Mouse (Mus musculus) small intestine, adult 2 months (tissue): ENCODE measurements at regions not wholly inside any gene's neighbourhood (a gene's known extent, or its start where the extent isn't known, plus 50 kb on each side); places are given as distances from the start of the nearest gene placed in this dataset.

Source experiments
- H3K27ac ChIP-seq: fragments of 200-500 bp; 2 replicates; pipeline ENCODE4 v1.5.1; 2012; ENCODE audit warnings: low read depth, low read length, control low read depth, inconsistent platforms; ENCODE audit not compliant: insufficient read depth
- H3K27me3 ChIP-seq: fragments of 200-500 bp; 2 replicates; pipeline ENCODE4 v1.6.1; 2012; ENCODE audit warnings: mild to moderate bottlenecking, moderate library complexity, low read length, inconsistent platforms; ENCODE audit not compliant: control insufficient read depth, insufficient read depth
- H3K36me3 ChIP-seq: fragments of 200-500 bp; 2 replicates; pipeline ENCODE4 v1.6.1; 2012; ENCODE audit warnings: mild to moderate bottlenecking, low read length, control low read depth, inconsistent platforms; ENCODE audit not compliant: control insufficient read depth, insufficient read depth
- H3K4me1 ChIP-seq: fragments of 200-500 bp; 2 replicates; pipeline ENCODE4 v1.6.1; 2012; ENCODE audit warnings: low read length, inconsistent platforms, mixed read lengths; ENCODE audit not compliant: control insufficient read depth, insufficient read depth, insufficient read length
- H3K4me3 ChIP-seq: fragments of 200-500 bp; 2 replicates; pipeline ENCODE4 v1.5.1; 2012; ENCODE audit warnings: low read depth, mild to moderate bottlenecking, control low read depth, inconsistent platforms, low read length, moderate library complexity
- CTCF ChIP-seq: fragments of 200-500 bp; IDR thresholded peaks from 2 replicates; pipeline ENCODE4 v1.5.1; 2012; ENCODE audit warnings: low read depth, mild to moderate bottlenecking, control low read depth, inconsistent platforms, low read length, moderate library complexity, mixed read lengths; ENCODE audit not compliant: insufficient replicate concordance, insufficient read length; ENCODE audit errors: extremely low read depth
- POLR2A ChIP-seq: fragments of 200-500 bp; IDR thresholded peaks from 2 replicates; pipeline ENCODE4 v1.6.1; 2012; ENCODE audit warnings: low read depth, mild to moderate bottlenecking, control low read depth, inconsistent platforms, low read length, moderate library complexity
- WGBS: fragments of 180-500 bp; shearing (Covaris S2); methylation state at CpG from one replicate; pipeline ENCODE4 v1.1.7; 2018; 5-methylcytosine and 5-hydroxymethylcytosine counted together

DNA sequence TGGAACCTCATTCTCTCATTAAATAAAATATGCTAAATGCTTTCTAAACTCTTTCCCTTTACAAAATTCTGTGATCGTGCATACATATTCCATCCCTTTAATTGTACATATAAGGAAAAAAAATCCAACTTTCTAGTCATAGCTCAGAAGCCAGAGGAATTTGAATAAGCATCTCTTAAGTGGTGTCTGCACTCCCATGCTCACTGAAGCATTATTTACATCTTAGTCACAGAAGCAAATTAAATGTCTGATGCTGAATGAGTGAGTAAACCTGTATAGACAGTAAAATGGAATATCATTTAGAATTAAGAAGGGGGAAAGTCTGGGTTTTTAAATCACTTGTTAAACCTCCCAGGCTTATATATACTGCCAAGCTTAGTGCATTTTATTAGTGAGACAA lies 113.5 kb upstream of the Inhba start:
- H3K27me3 ChIP-seq, result no peaks in the 10 kb centered on the region
- H3K4me1 ChIP-seq, result no peaks in the 10 kb centered on the region
- 77% methylated on average over 1 of the region's 1 CpGs for WGBS
- TF ChIP-seq POLR2A, result no peak
- TF ChIP-seq CTCF, result no peak
- no peak overlapping the region for H3K27ac ChIP-seq
- H3K36me3 ChIP-seq, result no peaks in the 10 kb centered on the region
- no peak overlapping the region for H3K4me3 ChIP-seq

DNA sequence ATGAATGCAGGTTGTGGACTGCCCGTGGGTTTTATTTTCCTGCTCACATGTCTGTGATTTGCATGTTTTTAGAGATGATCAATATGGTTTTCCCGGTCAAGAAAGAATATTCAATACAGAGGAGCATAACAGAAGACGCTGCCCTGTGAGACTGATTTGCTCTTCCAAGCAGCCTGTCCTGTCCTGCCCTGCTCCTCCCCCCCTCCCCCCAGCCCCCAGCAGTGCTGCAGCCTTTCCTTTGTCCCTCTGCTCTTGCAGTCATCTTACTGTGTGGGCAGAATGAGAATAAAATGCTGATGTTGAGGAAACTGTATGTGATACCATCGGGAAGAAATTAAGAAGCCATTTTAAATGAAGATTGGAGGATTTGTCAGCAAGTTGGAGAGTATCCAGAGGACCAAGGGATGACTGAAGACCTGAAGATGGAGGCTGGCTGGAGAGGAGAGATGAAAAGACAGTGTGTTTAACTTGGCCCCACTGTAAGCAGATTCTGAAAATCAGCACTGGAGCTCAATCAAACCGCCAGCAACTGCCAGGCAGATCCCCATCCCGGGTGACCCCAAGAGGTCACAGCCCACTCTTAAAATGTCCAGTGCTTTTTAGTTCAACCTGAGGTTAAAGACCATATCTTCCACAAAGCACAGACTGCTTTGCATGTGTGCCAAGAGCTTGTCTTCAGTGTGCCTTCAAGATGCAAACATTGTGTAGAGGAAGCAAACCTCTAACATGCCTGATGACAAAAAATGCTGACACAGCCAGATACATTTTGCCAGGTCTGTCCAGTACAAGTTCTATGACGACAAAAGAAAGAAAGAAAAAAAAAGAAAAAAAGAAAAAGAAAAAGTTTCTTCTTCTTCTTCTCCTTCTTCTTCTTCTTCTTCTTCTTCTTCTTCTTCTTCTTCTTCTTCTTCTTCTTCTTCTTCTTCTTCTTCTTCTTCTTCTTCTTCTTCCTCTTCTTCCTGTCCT lies 109.7 kb upstream of the Inhba start:
- WGBS, result 59% methylated on average over 7 of the region's 7 CpGs
- Histone ChIP-seq H3K27ac (no peak overlapping the region), H3K36me3 (no peaks in the 10 kb centered on the region), H3K27me3 (no peaks in the 10 kb centered on the region), H3K4me1 (no peaks in the 10 kb centered on the region), H3K4me3 (no peak overlapping the region)
- TF ChIP-seq POLR2A (no peak), CTCF (no peak)

DNA sequence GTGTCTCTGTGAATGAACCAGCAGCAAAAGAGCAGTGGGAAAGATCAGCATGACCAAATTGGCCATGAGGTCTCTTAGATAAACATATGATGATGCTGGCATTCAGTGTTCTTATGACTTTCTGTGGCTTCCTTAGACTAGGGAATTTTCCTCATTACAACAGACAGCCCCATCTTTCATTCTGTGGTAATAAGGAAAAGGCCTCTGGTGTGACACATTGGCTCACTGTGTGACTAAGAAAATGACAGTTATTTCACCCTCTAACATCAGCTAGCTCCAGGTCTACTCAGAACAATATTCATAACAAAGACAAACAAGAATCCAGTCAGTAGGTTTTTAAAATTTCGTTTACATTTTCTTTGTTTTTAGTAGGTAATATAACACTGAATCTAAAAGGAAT lies 103.8 kb upstream of the Inhba start:
- H3K4me3 ChIP-seq, result no peak overlapping the region
- TF ChIP-seq POLR2A (no peak), CTCF (no peak)
- H3K27me3 ChIP-seq, result no peaks in the 10 kb centered on the region
- no peaks in the 10 kb centered on the region for H3K36me3 ChIP-seq
- no peaks in the 10 kb centered on the region for H3K4me1 ChIP-seq
- WGBS, result 40% methylated on average over 1 of the region's 1 CpGs
- H3K27ac ChIP-seq, result no peak overlapping the region

DNA sequence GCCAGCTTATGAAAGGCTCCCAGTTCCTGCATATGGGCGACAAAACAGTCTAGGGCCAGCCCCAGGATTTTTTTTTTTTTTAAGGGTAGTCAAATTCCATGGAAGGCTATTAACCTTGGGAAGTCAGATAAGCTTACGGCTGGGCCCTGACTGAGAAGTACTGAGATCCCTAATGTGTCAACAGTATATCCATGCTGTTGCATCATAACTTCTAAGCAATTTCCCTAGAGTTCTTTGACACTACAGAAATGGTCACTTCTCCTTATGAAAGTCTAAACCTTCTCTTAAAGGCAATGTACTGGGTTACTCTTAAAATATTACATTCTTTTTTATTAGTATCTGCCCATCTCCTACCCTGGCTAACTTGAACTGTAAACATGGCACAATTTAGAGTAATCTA lies 101.1 kb upstream of the Inhba start:
- H3K4me1 ChIP-seq, result no peaks in the 10 kb centered on the region
- H3K4me3 ChIP-seq, result no peak overlapping the region
- H3K27me3 ChIP-seq, result no peaks in the 10 kb centered on the region
- TF ChIP-seq CTCF (no peak), POLR2A (no peak)
- H3K27ac ChIP-seq, result no peak overlapping the region
- H3K36me3 ChIP-seq, result no peaks in the 10 kb centered on the region
- WGBS, result 28% methylated on average over 2 of the region's 2 CpGs

DNA sequence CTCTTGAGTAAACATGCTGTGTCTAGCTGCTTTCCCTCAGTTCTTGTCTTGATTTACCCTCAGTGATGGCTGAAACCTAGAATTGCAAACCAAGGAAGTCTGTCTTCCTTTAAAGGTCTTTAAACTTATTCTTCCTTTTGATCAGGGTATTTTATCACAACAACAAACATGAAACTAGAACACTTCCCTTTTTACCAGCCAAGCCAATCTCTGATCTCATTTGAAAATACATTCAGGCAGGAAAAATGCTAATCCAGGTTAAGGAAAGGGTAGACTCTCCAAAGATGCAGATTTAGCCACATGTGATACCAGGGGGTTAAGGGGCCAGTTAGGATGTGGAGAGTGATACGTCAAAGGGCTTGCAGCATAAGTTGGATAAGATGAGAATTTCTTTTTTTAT lies 100.4 kb upstream of the Inhba start:
- H3K4me3 ChIP-seq, result no peak overlapping the region
- no peaks in the 10 kb centered on the region for H3K27me3 ChIP-seq
- H3K27ac ChIP-seq, result no peak overlapping the region
- WGBS, result 94% methylated on average over 1 of the region's 1 CpGs
- TF ChIP-seq POLR2A, result no peak
- TF ChIP-seq CTCF, result no peak
- no peaks in the 10 kb centered on the region for H3K4me1 ChIP-seq
- H3K36me3 ChIP-seq, result no peaks in the 10 kb centered on the region

DNA sequence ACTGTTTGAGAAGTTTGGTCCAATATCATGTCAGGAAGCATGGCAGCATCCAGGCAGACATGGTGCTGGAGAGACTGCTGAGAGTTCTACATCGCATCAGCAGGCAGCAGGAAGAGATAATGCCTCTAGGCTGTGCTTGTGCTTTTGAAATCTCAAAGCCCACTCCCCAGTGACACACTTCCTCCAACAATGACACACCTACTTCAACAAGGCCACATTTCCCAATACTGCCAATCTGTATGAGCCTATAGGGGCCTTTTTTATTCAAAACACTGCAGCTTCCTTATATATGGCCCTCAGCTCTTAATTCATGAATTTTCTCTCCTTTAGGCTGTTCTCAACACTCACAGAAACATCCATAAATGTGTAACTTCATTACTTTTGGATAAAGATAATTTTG lies 97.4 kb upstream of the Inhba start:
- H3K4me3 ChIP-seq, result no peak overlapping the region
- no peaks in the 10 kb centered on the region for H3K27me3 ChIP-seq
- H3K4me1 ChIP-seq, result no peaks in the 10 kb centered on the region
- no peak for TF ChIP-seq POLR2A
- TF ChIP-seq CTCF, result no peak
- 70% methylated on average over 1 of the region's 1 CpGs for WGBS
- H3K27ac ChIP-seq, result no peak overlapping the region
- no peaks in the 10 kb centered on the region for H3K36me3 ChIP-seq

DNA sequence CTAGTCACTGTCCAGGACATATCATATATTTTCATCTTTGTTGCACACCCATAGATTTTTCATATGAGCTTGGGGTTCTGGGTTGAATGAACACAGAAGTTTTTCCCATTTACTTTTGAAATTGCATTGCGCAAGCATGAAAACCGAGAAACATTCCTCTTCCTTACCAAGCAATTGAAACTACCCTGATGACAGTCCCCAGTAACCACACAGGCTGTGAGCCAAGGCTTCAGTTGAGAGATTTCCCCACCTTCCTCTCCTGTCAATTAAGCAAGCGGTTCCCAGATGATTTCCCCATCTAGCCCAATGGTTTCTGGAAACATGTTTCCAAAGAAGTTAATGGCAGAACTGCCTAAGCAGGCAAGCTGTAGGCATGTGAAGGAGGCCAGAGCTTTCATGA lies 81.8 kb upstream of the Inhba start:
- H3K4me1 ChIP-seq, result no peaks in the 10 kb centered on the region
- 73% methylated on average over 3 of the region's 3 CpGs for WGBS
- no peak overlapping the region for H3K27ac ChIP-seq
- H3K36me3 ChIP-seq, result no peaks in the 10 kb centered on the region
- TF ChIP-seq CTCF (no peak), POLR2A (no peak)
- no peaks in the 10 kb centered on the region for H3K27me3 ChIP-seq
- no peak overlapping the region for H3K4me3 ChIP-seq
